Comparison of ENCODE assay signal across 20 mouse cellular contexts in the genomic region with DNA sequence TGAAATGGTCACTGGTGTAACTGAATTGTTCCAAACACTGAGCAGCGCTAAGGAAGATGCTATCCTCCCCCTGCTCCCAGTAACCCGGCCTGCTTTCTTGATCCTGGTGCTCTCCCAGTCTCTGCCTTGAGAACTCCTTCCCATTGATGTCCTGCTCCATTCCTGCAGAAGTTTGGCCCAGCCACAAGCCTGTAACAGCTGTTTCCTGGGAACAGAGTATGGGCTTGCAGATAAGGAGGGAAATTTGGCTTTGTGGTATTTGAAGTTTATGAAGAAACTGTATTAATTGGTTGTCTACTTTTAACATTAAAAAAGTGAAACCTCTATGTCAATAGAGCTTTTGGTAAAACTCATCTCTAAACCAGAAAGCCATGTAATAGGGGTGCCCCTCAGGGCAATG. TPM values are rescaled to one million over a fixed set of nuclear protein-coding genes. Genes with fewer than 3 reads are reported as not detected.
"Had no signal": no experiment of that assay in that cellular context is flagged by ENCODE, and none has a peak within 500 bp of the region (broad histone marks: within the 10 kb centered on the region; RNA-seq: fewer than 3 reads in every experiment).

No protein-coding gene starts in this region.

- H3K36me3 ChIP-seq: stomach, embryonic 15.5 days had no signal

- H3K9me3 ChIP-seq: neural tube, embryonic 15.5 days; stomach, embryonic 15.5 days had no signal

- H3K27ac ChIP-seq: neural tube, embryonic 15.5 days; stomach, embryonic 15.5 days; stomach, postnatal 0 days had no signal

- H3K9ac ChIP-seq: neural tube, embryonic 15.5 days; stomach, embryonic 15.5 days had no signal

- DNase-seq: retina, postnatal 1 day; right cerebral cortex, adult 18-20 months; right cerebral cortex, postnatal 14 days; right cerebral cortex, postnatal 25 days; right cerebral cortex, postnatal 4 days; spleen, adult 18-20 months; thymus, adult 18-20 months; thymus, adult 2 months; thymus, postnatal 14 days; thymus, postnatal 25 days; thymus, postnatal 36 days; thymus, postnatal 4 days had no signal

- H3K4me1 ChIP-seq: neural tube, embryonic 15.5 days; stomach, embryonic 15.5 days had no signal

- H3K27me3 ChIP-seq: neural tube, embryonic 15.5 days; stomach, embryonic 15.5 days had no signal

- H3K4me3 ChIP-seq: neural tube, embryonic 15.5 days; stomach, embryonic 15.5 days had no signal

RNA-seq across cellular contexts. Expression of a gene that starts 10.6 kb away (rescaled TPM):
- total RNA-seq: neutrophil, adult 5-6 weeks had no signal
- polyA plus RNA-seq: small intestine, adult 2 months; testis, adult 2 months; thymus, adult 2 months; thymus, postnatal 0 days; urinary bladder, adult 2 months had no signal
